Mouse (Mus musculus): ENCODE measurements around the gene 1700008O03Rik. TPM values are rescaled to one million over a fixed set of nuclear protein-coding genes. Genes with fewer than 3 reads are reported as not detected.

Gene 1700008O03Rik
- polyA plus RNA-seq, 1 experiment from 2014 or later, result 0.34 TPM

- ATAC-seq (ENCODE audit: insufficient number of reproducible peaks, insufficient read depth, low FRiP score, low read depth), result no peak
- Histone ChIP-seq H3K9ac (ENCODE audit: low read length) (no peak overlapping the region), H3K27me3 (ENCODE audit: control insufficient read depth, insufficient read depth, low read length) (peaks cover 6% of the 10 kb centered on the region; the same call in 1 of the 2 replicates), H3K4me1 (ENCODE audit: control insufficient read depth in 2 of 2, insufficient read depth in 2 of 2, low read length in 2 of 2) (no peaks in the 10 kb centered on the region), H3K9me3 (ENCODE audit: control insufficient read depth, low read length) (no peaks in the 10 kb centered on the region), H3K36me3 (ENCODE audit: control insufficient read depth, insufficient read depth, low read length) (no peaks in the 10 kb centered on the region), H3K4me3 (ENCODE audit: control insufficient read depth in 1 of 2, insufficient read depth in 1 of 2, low read depth in 1 of 2, low read length in 2 of 2) (no peak overlapping the region), H3K27ac (replicated peaks in 1 of 2; ENCODE audit: control insufficient read depth in 1 of 2, insufficient read depth in 1 of 2, low read depth in 2 of 2, low read length in 2 of 2) (no peak overlapping the region), H3K4me2 (ENCODE audit: low read length) (no peak overlapping the region)
- WGBS, result 87% methylated on average over 17 of the region's 17 CpGs
Measured at GRCm38 (mm10) chr7:44393284-44393683, 7.7 kb upstream of the 1700008O03Rik start.

GRCm38 (mm10) chr7:44392341-44392740, 6.7 kb upstream of the 1700008O03Rik start:
- WGBS, result 85% methylated on average over 14 of the region's 14 CpGs

GRCm38 (mm10) chr7:44391831-44392230, 6.2 kb upstream of the 1700008O03Rik start:
- no peak for ATAC-seq (ENCODE audit: insufficient number of reproducible peaks, insufficient read depth, low FRiP score, low read depth)
- Histone ChIP-seq H3K4me2 (ENCODE audit: low read length) (no peak overlapping the region), H3K27ac (replicated peaks in 1 of 2; ENCODE audit: control insufficient read depth in 1 of 2, insufficient read depth in 1 of 2, low read depth in 2 of 2, low read length in 2 of 2) (no peak overlapping the region), H3K4me3 (ENCODE audit: control insufficient read depth in 1 of 2, insufficient read depth in 1 of 2, low read depth in 1 of 2, low read length in 2 of 2) (no peak overlapping the region), H3K9me3 (ENCODE audit: control insufficient read depth, low read length) (no peaks in the 10 kb centered on the region), H3K4me1 (ENCODE audit: control insufficient read depth in 2 of 2, insufficient read depth in 2 of 2, low read length in 2 of 2) (no peaks in the 10 kb centered on the region), H3K9ac (ENCODE audit: low read length) (no peak overlapping the region), H3K36me3 (ENCODE audit: control insufficient read depth, insufficient read depth, low read length) (no peaks in the 10 kb centered on the region), H3K27me3 (ENCODE audit: control insufficient read depth, insufficient read depth, low read length) (peaks cover 18% of the 10 kb centered on the region)
- WGBS, result 78% methylated on average over 4 of the region's 4 CpGs

More at GRCm38 (mm10) chr7:44392341-44392740, 6.7 kb upstream of the 1700008O03Rik start:
- ATAC-seq (ENCODE audit: insufficient number of reproducible peaks, insufficient read depth, low FRiP score, low read depth), result no peak
- no peaks in the 10 kb centered on the region for H3K4me1 ChIP-seq (ENCODE audit: control insufficient read depth in 2 of 2, insufficient read depth in 2 of 2, low read length in 2 of 2)
- H3K4me3 ChIP-seq (ENCODE audit: control insufficient read depth in 1 of 2, insufficient read depth in 1 of 2, low read depth in 1 of 2, low read length in 2 of 2), result no peak overlapping the region
- no peak overlapping the region for H3K4me2 ChIP-seq (ENCODE audit: low read length)
- H3K27ac ChIP-seq (replicated peaks in 1 of 2; ENCODE audit: control insufficient read depth in 1 of 2, insufficient read depth in 1 of 2, low read depth in 2 of 2, low read length in 2 of 2), result no peak overlapping the region
- H3K36me3 ChIP-seq (ENCODE audit: control insufficient read depth, insufficient read depth, low read length), result no peaks in the 10 kb centered on the region
- H3K9ac ChIP-seq (ENCODE audit: low read length), result no peak overlapping the region
- H3K27me3 ChIP-seq (ENCODE audit: control insufficient read depth, insufficient read depth, low read length), result peaks cover 15% of the 10 kb centered on the region
- no peaks in the 10 kb centered on the region for H3K9me3 ChIP-seq (ENCODE audit: control insufficient read depth, low read length)

GRCm38 (mm10) chr7:44384716-44385059, 932 bp downstream of the 1700008O03Rik start:
- Histone ChIP-seq H3K36me3 (ENCODE audit: control insufficient read depth, insufficient read depth, low read length) (no peaks in the 10 kb centered on the region), H3K4me1 (ENCODE audit: control insufficient read depth in 2 of 2, insufficient read depth in 2 of 2, low read length in 2 of 2) (peaks cover 4 to 8% of the 10 kb centered on the region in 2 experiments; a peak in 3 of 4 replicates), H3K4me2 (ENCODE audit: low read length) (peak overlapping the region; percentile 91), H3K9ac (ENCODE audit: low read length) (peak overlapping the region; percentile 35; the same call in 1 of the 2 replicates), H3K9me3 (ENCODE audit: control insufficient read depth, low read length) (peaks cover 4% of the 10 kb centered on the region; the same call in 1 of the 2 replicates), H3K27ac (replicated peaks in 1 of 2; ENCODE audit: control insufficient read depth in 1 of 2, insufficient read depth in 1 of 2, low read depth in 2 of 2, low read length in 2 of 2) (no peak overlapping the region), H3K27me3 (ENCODE audit: control insufficient read depth, insufficient read depth, low read length) (peaks cover 48% of the 10 kb centered on the region), H3K4me3 (ENCODE audit: control insufficient read depth in 1 of 2, insufficient read depth in 1 of 2, low read depth in 1 of 2, low read length in 2 of 2) (peak overlapping the region; percentile 25 to 45; a peak in 3 of 4 replicates)
- no peak for ATAC-seq (ENCODE audit: insufficient number of reproducible peaks, insufficient read depth, low FRiP score, low read depth)
- under 1% methylated on average over 17 of the region's 17 CpGs for WGBS

- Histone ChIP-seq H3K9me3 (ENCODE audit: control insufficient read depth, low read length) (peaks cover 4% of the 10 kb centered on the region; the same call in 1 of the 2 replicates), H3K27ac (replicated peaks in 1 of 2; ENCODE audit: control insufficient read depth in 1 of 2, insufficient read depth in 1 of 2, low read depth in 2 of 2, low read length in 2 of 2) (no peak within 1 kb of the TSS), H3K4me1 (ENCODE audit: control insufficient read depth in 2 of 2, insufficient read depth in 2 of 2, low read length in 2 of 2) (peaks cover 4 to 8% of the 10 kb centered on the region in 2 experiments; a peak in 3 of 4 replicates), H3K36me3 (ENCODE audit: control insufficient read depth, insufficient read depth, low read length) (no peaks in the 10 kb centered on the region), H3K4me3 (ENCODE audit: control insufficient read depth in 1 of 2, insufficient read depth in 1 of 2, low read depth in 1 of 2, low read length in 2 of 2) (peak within 1 kb of the TSS; percentile 45 to 47), H3K9ac (ENCODE audit: low read length) (peak within 1 kb of the TSS; percentile 68), H3K27me3 (ENCODE audit: control insufficient read depth, insufficient read depth, low read length) (peaks cover 48% of the 10 kb centered on the region), H3K4me2 (ENCODE audit: low read length) (peak within 1 kb of the TSS; percentile 91)
- WGBS, result under 1% methylated on average over 28 of the region's 33 CpGs
- peak; percentile 55; the same call in 1 of the 2 replicates for ATAC-seq (ENCODE audit: insufficient number of reproducible peaks, insufficient read depth, low FRiP score, low read depth)
Measured at GRCm38 (mm10) chr7:44383980-44384715, 1.5 kb downstream of the 1700008O03Rik start, which contains the start of gene Syt3. Gene Syt3 (plus strand): TSS chr7:44384102.

GRCm38 (mm10) chr7:44382541-44382940, 3.1 kb downstream of the 1700008O03Rik start:
- Histone ChIP-seq H3K4me3 (ENCODE audit: control insufficient read depth in 1 of 2, insufficient read depth in 1 of 2, low read depth in 1 of 2, low read length in 2 of 2) (no peak overlapping the region), H3K27me3 (ENCODE audit: control insufficient read depth, insufficient read depth, low read length) (peaks cover 37% of the 10 kb centered on the region), H3K9ac (ENCODE audit: low read length) (no peak overlapping the region), H3K36me3 (ENCODE audit: control insufficient read depth, insufficient read depth, low read length) (no peaks in the 10 kb centered on the region), H3K9me3 (ENCODE audit: control insufficient read depth, low read length) (peaks cover 4% of the 10 kb centered on the region; the same call in 1 of the 2 replicates), H3K4me1 (ENCODE audit: control insufficient read depth in 2 of 2, insufficient read depth in 2 of 2, low read length in 2 of 2) (peaks cover 9 to 16% of the 10 kb centered on the region in 2 experiments), H3K4me2 (ENCODE audit: low read length) (no peak overlapping the region), H3K27ac (replicated peaks in 1 of 2; ENCODE audit: control insufficient read depth in 1 of 2, insufficient read depth in 1 of 2, low read depth in 2 of 2, low read length in 2 of 2) (no peak overlapping the region)
- 74% methylated on average over 12 of the region's 12 CpGs for WGBS
- no peak for ATAC-seq (ENCODE audit: insufficient number of reproducible peaks, insufficient read depth, low FRiP score, low read depth)

- no peak overlapping the region for H3K27ac ChIP-seq (replicated peaks in 1 of 2; ENCODE audit: control insufficient read depth in 1 of 2, insufficient read depth in 1 of 2, low read depth in 2 of 2, low read length in 2 of 2)
- WGBS, result 18% methylated on average over 4 of the region's 4 CpGs
- no peak overlapping the region for H3K9ac ChIP-seq (ENCODE audit: low read length)
- H3K27me3 ChIP-seq (ENCODE audit: control insufficient read depth, insufficient read depth, low read length), result peaks cover 9% of the 10 kb centered on the region
- H3K36me3 ChIP-seq (ENCODE audit: control insufficient read depth, insufficient read depth, low read length), result no peaks in the 10 kb centered on the region
- H3K9me3 ChIP-seq (ENCODE audit: control insufficient read depth, low read length), result peaks cover 4% of the 10 kb centered on the region; the same call in 1 of the 2 replicates
- ATAC-seq (ENCODE audit: insufficient number of reproducible peaks, insufficient read depth, low FRiP score, low read depth), result peak; percentile 48
- peaks cover 14 to 17% of the 10 kb centered on the region in 2 experiments for H3K4me1 ChIP-seq (ENCODE audit: control insufficient read depth in 2 of 2, insufficient read depth in 2 of 2, low read length in 2 of 2)
- H3K4me2 ChIP-seq (ENCODE audit: low read length), result no peak overlapping the region
- H3K4me3 ChIP-seq (ENCODE audit: control insufficient read depth in 1 of 2, insufficient read depth in 1 of 2, low read depth in 1 of 2, low read length in 2 of 2), result no peak overlapping the region
Measured at GRCm38 (mm10) chr7:44378290-44378689, 7.3 kb downstream of the 1700008O03Rik start.

Data from heart, embryonic 14.5 days (tissue).